Mouse (Mus musculus) small intestine, adult 2 months (tissue): ENCODE data around the gene Enpp5. TPM values are rescaled to one million over a fixed set of nuclear protein-coding genes. Genes with fewer than 3 reads are reported as not detected.

Experiments
- H3K27ac ChIP-seq: fragments of 200-500 bp; 2 replicates; pipeline ENCODE4 v1.5.1; 2012; ENCODE audit warnings: low read depth, low read length, control low read depth, inconsistent platforms; ENCODE audit not compliant: insufficient read depth
- H3K27me3 ChIP-seq: fragments of 200-500 bp; 2 replicates; pipeline ENCODE4 v1.6.1; 2012; ENCODE audit warnings: mild to moderate bottlenecking, moderate library complexity, low read length, inconsistent platforms; ENCODE audit not compliant: control insufficient read depth, insufficient read depth
- H3K36me3 ChIP-seq: fragments of 200-500 bp; 2 replicates; pipeline ENCODE4 v1.6.1; 2012; ENCODE audit warnings: mild to moderate bottlenecking, low read length, control low read depth, inconsistent platforms; ENCODE audit not compliant: control insufficient read depth, insufficient read depth
- H3K4me1 ChIP-seq: fragments of 200-500 bp; 2 replicates; pipeline ENCODE4 v1.6.1; 2012; ENCODE audit warnings: low read length, inconsistent platforms, mixed read lengths; ENCODE audit not compliant: control insufficient read depth, insufficient read depth, insufficient read length
- H3K4me3 ChIP-seq: fragments of 200-500 bp; 2 replicates; pipeline ENCODE4 v1.5.1; 2012; ENCODE audit warnings: low read depth, mild to moderate bottlenecking, control low read depth, inconsistent platforms, low read length, moderate library complexity
- CTCF ChIP-seq: fragments of 200-500 bp; IDR thresholded peaks from 2 replicates; pipeline ENCODE4 v1.5.1; 2012; ENCODE audit warnings: low read depth, mild to moderate bottlenecking, control low read depth, inconsistent platforms, low read length, moderate library complexity, mixed read lengths; ENCODE audit not compliant: insufficient replicate concordance, insufficient read length; ENCODE audit errors: extremely low read depth
- POLR2A ChIP-seq: fragments of 200-500 bp; IDR thresholded peaks from 2 replicates; pipeline ENCODE4 v1.6.1; 2012; ENCODE audit warnings: low read depth, mild to moderate bottlenecking, control low read depth, inconsistent platforms, low read length, moderate library complexity
- WGBS: fragments of 180-500 bp; shearing (Covaris S2); methylation state at CpG from one replicate; pipeline ENCODE4 v1.1.7; 2018; 5-methylcytosine and 5-hydroxymethylcytosine counted together
- polyA plus RNA-seq: library from polyadenylated mRNA; depleted of rRNA; stranded (reverse); fragments of >200 nt; gene quantifications from 2 replicates; pipeline ENCODE4 v1.2.3, GENCODE M21; 2012; rRNA removed

Enpp5 gene
- polyA plus RNA-seq = 2.5 TPM in 2 replicates

GRCm38 (mm10) chr17:44078631-44079350 is at the start of gene Enpp5:
Gene Enpp5 (plus strand): TSS chr17:44078813.
- no peaks in the 10 kb centered on the region for H3K27me3 ChIP-seq
- H3K4me3 ChIP-seq = peak within 1 kb of the TSS; percentile 70
- TF ChIP-seq POLR2A (peak; percentile 20; the same call in 1 of the 2 replicates), CTCF (no peak)
- WGBS = under 1% methylated on average over 31 of the region's 31 CpGs
- peaks cover 11% of the 10 kb centered on the region; the same call in 1 of the 2 replicates for H3K4me1 ChIP-seq
- no peak within 1 kb of the TSS for H3K27ac ChIP-seq
- no peaks in the 10 kb centered on the region for H3K36me3 ChIP-seq

- no peak overlapping the region for H3K27ac ChIP-seq
- H3K4me1 ChIP-seq = no peaks in the 10 kb centered on the region
- WGBS = 53% methylated on average over 5 of the region's 5 CpGs
- no peaks in the 10 kb centered on the region for H3K27me3 ChIP-seq
- no peaks in the 10 kb centered on the region for H3K36me3 ChIP-seq
- TF ChIP-seq CTCF (no peak), POLR2A (no peak)
- H3K4me3 ChIP-seq = no peak overlapping the region
Observed at GRCm38 (mm10) chr17:44029616-44030015, 49.0 kb upstream of the Enpp5 start.

- no peaks in the 10 kb centered on the region for H3K4me1 ChIP-seq
- H3K4me3 ChIP-seq = no peak overlapping the region
- H3K27ac ChIP-seq = no peak overlapping the region
- H3K36me3 ChIP-seq = no peaks in the 10 kb centered on the region
- 66% methylated on average over 3 of the region's 3 CpGs for WGBS
- TF ChIP-seq POLR2A (no peak), CTCF (no peak)
- H3K27me3 ChIP-seq = no peaks in the 10 kb centered on the region
Observed at GRCm38 (mm10) chr17:44030776-44031587, 47.6 kb upstream of the Enpp5 start.

- Histone ChIP-seq H3K36me3 (no peaks in the 10 kb centered on the region), H3K4me3 (no peak overlapping the region), H3K27me3 (no peaks in the 10 kb centered on the region), H3K4me1 (no peaks in the 10 kb centered on the region), H3K27ac (no peak overlapping the region)
- TF ChIP-seq POLR2A = no peak
- no peak for TF ChIP-seq CTCF
- 90% methylated on average over 1 of the region's 1 CpGs for WGBS
Observed at GRCm38 (mm10) chr17:44035005-44035404, 43.6 kb upstream of the Enpp5 start.

GRCm38 (mm10) chr17:44038656-44039055 is 40.0 kb upstream of the Enpp5 start:
- Histone ChIP-seq H3K27me3 (no peaks in the 10 kb centered on the region), H3K4me3 (no peak overlapping the region), H3K27ac (no peak overlapping the region), H3K36me3 (no peaks in the 10 kb centered on the region), H3K4me1 (no peaks in the 10 kb centered on the region)
- 60% methylated on average over 9 of the region's 9 CpGs for WGBS
- TF ChIP-seq CTCF (no peak), POLR2A (no peak)

GRCm38 (mm10) chr17:44040449-44040848 is 38.2 kb upstream of the Enpp5 start:
- no peak overlapping the region for H3K4me3 ChIP-seq
- WGBS = 36% methylated on average over 2 of the region's 2 CpGs
- no peak for TF ChIP-seq CTCF
- no peak for TF ChIP-seq POLR2A
- H3K4me1 ChIP-seq = no peaks in the 10 kb centered on the region
- H3K36me3 ChIP-seq = no peaks in the 10 kb centered on the region
- H3K27me3 ChIP-seq = no peaks in the 10 kb centered on the region
- no peak overlapping the region for H3K27ac ChIP-seq

- no peaks in the 10 kb centered on the region for H3K36me3 ChIP-seq
- no peaks in the 10 kb centered on the region for H3K4me1 ChIP-seq
- H3K4me3 ChIP-seq = no peak overlapping the region
- TF ChIP-seq CTCF = no peak
- TF ChIP-seq POLR2A = no peak
- no peak overlapping the region for H3K27ac ChIP-seq
- 74% methylated on average over 2 of the region's 2 CpGs for WGBS
- H3K27me3 ChIP-seq = no peaks in the 10 kb centered on the region
Observed at GRCm38 (mm10) chr17:44042301-44042700, 36.3 kb upstream of the Enpp5 start.
